Mouse (Mus musculus) cortical plate, adult 2 months (tissue): ENCODE data around the gene Keg1.

Experiments used
- CTCF ChIP-seq: fragments of 200-500 bp; IDR thresholded peaks from 2 replicates; pipeline ENCODE4 v1.5.1; 2011; ENCODE audit warnings: mild to moderate bottlenecking, control low read depth, low read length; ENCODE audit not compliant: insufficient read depth; ENCODE audit errors: extremely low read depth
- POLR2A ChIP-seq: fragments of 200-500 bp; IDR thresholded peaks from 2 replicates; pipeline ENCODE4 v1.6.1; 2011; ENCODE audit warnings: mild to moderate bottlenecking, low read length, control low read depth; ENCODE audit not compliant: insufficient read depth; ENCODE audit errors: extremely low read depth

DNA sequence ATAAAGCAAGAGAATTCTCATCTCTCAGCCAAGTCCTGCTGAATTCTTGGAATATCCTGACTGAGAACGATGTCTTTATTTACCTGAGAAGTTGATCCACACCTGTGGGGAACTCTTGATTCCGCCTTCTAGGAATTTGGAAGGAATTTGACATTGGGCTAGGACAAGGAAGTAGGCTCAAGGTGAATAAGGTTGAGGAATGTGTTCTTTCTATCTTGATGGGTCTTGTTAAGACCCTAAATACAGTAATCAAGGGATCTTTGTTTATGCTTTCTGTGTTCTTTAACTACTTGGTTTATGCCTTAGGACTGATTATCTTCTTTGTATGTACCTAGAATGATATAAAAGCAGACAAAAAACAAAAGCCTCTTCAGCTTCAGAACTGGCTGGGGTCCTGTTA, 36.4 kb downstream of the Keg1 start:
- TF ChIP-seq POLR2A = no peak
- TF ChIP-seq CTCF = no peak
